Mouse (Mus musculus): Measurements from ENCODE around the gene Ecm2. TPM values are rescaled to one million over a fixed set of nuclear protein-coding genes. Genes with fewer than 3 reads are reported as not detected.

Ecm2 gene
- polyA plus RNA-seq (2017; shearing (Covaris generic)) = 0.11 TPM

GRCm38 (mm10) chr13:49504510-49504909 is at the start of gene Ecm2:
Ecm2 (plus strand) TSS chr13:49504810.

GRCm38 (mm10) chr13:49492376-49493368 is 11.9 kb upstream of the Ecm2 start, which contains the start of gene Tes3-ps:
Tes3-ps (plus strand) TSS chr13:49493318.

GRCm38 (mm10) chr13:49544279-49544678 is 39.7 kb downstream of the Ecm2 start, which contains the start of gene Aspn:
Aspn (plus strand) TSS chr13:49544443.

GRCm38 (mm10) chr13:49581541-49582530 is 77.2 kb downstream of the Ecm2 start, which contains the start of gene Omd:
Omd (plus strand) TSS chr13:49582462.

Other genes starting within 250 kb of the Ecm2 start
- gene Fgd3, start 184.5 kb upstream of the Ecm2 start, polyA plus RNA-seq (2017; shearing (Covaris generic)) = 21.2 TPM
- gene Bicd2, start 163.2 kb upstream of the Ecm2 start, polyA plus RNA-seq (2017; shearing (Covaris generic)) = 8.9 TPM
- 13.2 TPM for gene Ippk, start 83.6 kb upstream of the Ecm2 start, polyA plus RNA-seq (2017; shearing (Covaris generic))
- gene Tes3-ps, start 11.5 kb upstream of the Ecm2 start, polyA plus RNA-seq (2017; shearing (Covaris generic)) = 4.7 TPM
- gene Aspn, start 39.6 kb downstream of the Ecm2 start, polyA plus RNA-seq (2017; shearing (Covaris generic)) = not detected
- gene Omd, start 77.7 kb downstream of the Ecm2 start, polyA plus RNA-seq (2017; shearing (Covaris generic)) = 0.12 TPM
- 0.29 TPM for gene Ogn, start 103.2 kb downstream of the Ecm2 start, polyA plus RNA-seq (2017; shearing (Covaris generic))
- 1.9 TPM for gene Cenpp, start 148.0 kb downstream of the Ecm2 start, polyA plus RNA-seq (2017; shearing (Covaris generic))
- 57.6 TPM for gene Nol8, start 148.3 kb downstream of the Ecm2 start, polyA plus RNA-seq (2017; shearing (Covaris generic))
- gene Iars, start 177.3 kb downstream of the Ecm2 start, polyA plus RNA-seq (2017; shearing (Covaris generic)) = 65.4 TPM

Data from CD4-positive, CD25-positive, alpha-beta regulatory T cell, adult 9 weeks (primary cell).